Mouse (Mus musculus): Measurements from ENCODE around the gene Zfp408. TPM values are rescaled to one million over a fixed set of nuclear protein-coding genes. Genes with fewer than 3 reads are reported as not detected.

Zfp408 gene
- polyA plus RNA-seq, 1 experiment from 2014 or later = 4.2 TPM

DNA sequence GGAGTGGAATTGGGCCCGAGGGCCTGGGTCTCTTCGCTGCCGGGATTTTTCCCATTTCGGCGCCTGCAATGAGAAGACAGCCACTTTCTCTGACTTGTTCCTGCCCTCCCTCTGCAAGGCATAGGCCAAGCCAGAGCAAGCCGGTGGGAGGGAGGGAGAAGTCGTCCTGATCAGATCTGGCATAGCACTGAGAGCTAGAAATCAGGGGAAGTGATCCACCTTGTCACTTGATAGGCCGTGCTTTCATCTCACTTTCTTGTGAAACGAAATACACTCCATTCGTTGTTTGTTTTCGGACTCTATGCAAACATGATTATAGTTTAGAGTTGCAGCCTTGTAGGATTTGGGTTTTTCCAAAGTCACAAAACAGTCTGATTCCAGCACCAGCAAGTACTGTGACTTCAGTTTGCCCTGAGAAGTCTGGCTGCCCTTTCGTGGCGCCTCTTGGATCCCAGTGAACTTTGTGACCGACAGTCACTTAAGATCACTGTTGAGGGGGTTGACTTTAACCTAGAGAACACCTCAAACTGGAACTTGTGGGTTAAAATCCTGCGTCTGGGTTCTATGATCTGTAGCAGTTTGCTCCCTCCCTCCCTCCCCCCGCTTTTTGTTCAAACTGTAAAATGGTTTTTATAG, 887 bp upstream of the Zfp408 start:
- peaks cover 4% of the 10 kb centered on the region; the same call in 1 of the 2 replicates for H3K4me1 ChIP-seq (replicated peaks; ENCODE audit: control insufficient read depth, insufficient read depth)
- peak overlapping the region; percentile 85 for H3K4me3 ChIP-seq (ENCODE audit: low read depth, low read length)
- peak overlapping the region; percentile 65 for H3K4me2 ChIP-seq (replicated peaks; ENCODE audit: low read depth)
- TF ChIP-seq EP300 (optimal IDR thresholded peaks at IDR 0.05) = no peak
- TF ChIP-seq CTCF (IDR thresholded peaks at IDR 0.05; ENCODE audit: low read depth) = no peak
- no peaks in the 10 kb centered on the region for H3K9me3 ChIP-seq (ENCODE audit: control insufficient read depth, low read length)
- peak overlapping the region; percentile 88 for H3K27ac ChIP-seq (replicated peaks)
- WGBS = 7% methylated on average over 16 of the region's 16 CpGs
- peak overlapping the region; percentile 80 for H3K9ac ChIP-seq (ENCODE audit: low read length)
- peaks cover 21% of the 10 kb centered on the region for H3K36me3 ChIP-seq (ENCODE audit: control insufficient read depth, insufficient read depth, low read length)
- ATAC-seq (ENCODE audit: low FRiP score, low TSS enrichment) = peak; percentile 49
- no peaks in the 10 kb centered on the region for H3K27me3 ChIP-seq (ENCODE audit: control insufficient read depth, insufficient read depth, low read length)
- no peak for DNase-seq (ENCODE audit: low spot score)

DNA sequence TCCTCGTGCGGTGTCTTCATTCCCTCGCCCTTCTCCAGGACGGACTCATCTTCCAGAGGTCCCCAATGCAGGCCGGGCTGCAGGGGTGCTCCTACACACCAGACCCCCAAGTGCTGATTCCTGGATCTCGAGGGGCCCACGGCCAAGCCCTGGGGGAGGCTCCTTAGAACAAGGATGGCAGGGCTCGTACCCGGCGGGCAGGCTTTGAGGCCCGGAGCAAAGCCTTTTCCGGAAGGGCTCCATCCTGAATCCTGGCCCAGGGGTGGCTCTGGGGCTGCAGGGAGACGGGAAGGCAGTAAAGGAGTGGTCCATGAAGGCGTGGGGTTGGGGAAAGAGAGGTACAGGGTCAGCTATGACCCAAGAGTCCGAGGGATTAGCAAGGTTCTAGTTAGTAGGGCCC, 439 bp downstream of the Zfp408 start:
- TF ChIP-seq CTCF (IDR thresholded peaks at IDR 0.05; ENCODE audit: low read depth) = no peak
- no peak for TF ChIP-seq EP300 (optimal IDR thresholded peaks at IDR 0.05)
- Histone ChIP-seq H3K4me2 (replicated peaks; ENCODE audit: low read depth) (peak overlapping the region; percentile 97), H3K4me3 (ENCODE audit: low read depth, low read length) (peak overlapping the region; percentile 85), H3K4me1 (replicated peaks; ENCODE audit: control insufficient read depth, insufficient read depth) (peaks cover 4% of the 10 kb centered on the region; the same call in 1 of the 2 replicates), H3K27ac (replicated peaks) (peak overlapping the region; percentile 94), H3K9me3 (ENCODE audit: control insufficient read depth, low read length) (no peaks in the 10 kb centered on the region), H3K9ac (ENCODE audit: low read length) (peak overlapping the region; percentile 80), H3K27me3 (ENCODE audit: control insufficient read depth, insufficient read depth, low read length) (no peaks in the 10 kb centered on the region), H3K36me3 (ENCODE audit: control insufficient read depth, insufficient read depth, low read length) (peaks cover 14% of the 10 kb centered on the region)
- WGBS = under 1% methylated on average over 15 of the region's 15 CpGs
- ATAC-seq (ENCODE audit: low FRiP score, low TSS enrichment) (no peak), DNase-seq (ENCODE audit: low spot score) (no peak)

DNA sequence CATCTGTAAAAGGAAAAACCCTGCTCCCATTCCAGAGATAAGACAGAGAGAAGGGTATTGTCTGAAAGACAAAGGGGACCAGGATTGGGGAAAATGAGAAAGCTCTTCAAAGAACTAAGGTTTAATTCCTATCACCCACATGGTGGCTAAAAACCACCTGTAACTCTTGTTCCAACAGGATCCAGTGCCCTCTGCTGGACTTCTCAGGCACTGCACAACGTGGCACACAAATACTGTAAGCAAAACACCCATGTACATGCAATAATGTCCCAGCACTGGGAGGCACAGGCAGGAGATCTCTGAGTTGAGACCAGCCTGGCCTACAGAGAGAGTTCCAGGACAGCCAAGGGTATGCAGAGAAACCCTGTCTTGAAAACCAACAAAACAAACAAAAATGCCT, 2.9 kb downstream of the Zfp408 start:
- no peak overlapping the region for H3K4me2 ChIP-seq (replicated peaks; ENCODE audit: low read depth)
- peaks cover 13% of the 10 kb centered on the region for H3K36me3 ChIP-seq (ENCODE audit: control insufficient read depth, insufficient read depth, low read length)
- no peak overlapping the region for H3K4me3 ChIP-seq (ENCODE audit: low read depth, low read length)
- peaks cover 4% of the 10 kb centered on the region; the same call in 1 of the 2 replicates for H3K4me1 ChIP-seq (replicated peaks; ENCODE audit: control insufficient read depth, insufficient read depth)
- H3K27me3 ChIP-seq (ENCODE audit: control insufficient read depth, insufficient read depth, low read length) = no peaks in the 10 kb centered on the region
- no peaks in the 10 kb centered on the region for H3K9me3 ChIP-seq (ENCODE audit: control insufficient read depth, low read length)
- no peak overlapping the region for H3K9ac ChIP-seq (ENCODE audit: low read length)
- TF ChIP-seq EP300 (optimal IDR thresholded peaks at IDR 0.05) = no peak
- peak; percentile 78 for TF ChIP-seq CTCF (IDR thresholded peaks at IDR 0.05; ENCODE audit: low read depth)
- DNase-seq (ENCODE audit: low spot score) = peak; percentile 61
- WGBS = 41% methylated on average over 1 of the region's 1 CpGs
- no peak for ATAC-seq (ENCODE audit: low FRiP score, low TSS enrichment)
- no peak overlapping the region for H3K27ac ChIP-seq (replicated peaks)

GRCm38 (mm10) chr2:91645811-91646210, 3.8 kb downstream of the Zfp408 start:
- Histone ChIP-seq H3K4me1 (replicated peaks; ENCODE audit: control insufficient read depth, insufficient read depth) (peaks cover 4% of the 10 kb centered on the region; the same call in 1 of the 2 replicates), H3K9me3 (ENCODE audit: control insufficient read depth, low read length) (no peaks in the 10 kb centered on the region), H3K27ac (replicated peaks) (no peak overlapping the region), H3K27me3 (ENCODE audit: control insufficient read depth, insufficient read depth, low read length) (no peaks in the 10 kb centered on the region), H3K36me3 (ENCODE audit: control insufficient read depth, insufficient read depth, low read length) (peaks cover 13% of the 10 kb centered on the region), H3K9ac (ENCODE audit: low read length) (no peak overlapping the region), H3K4me3 (ENCODE audit: low read depth, low read length) (no peak overlapping the region), H3K4me2 (replicated peaks; ENCODE audit: low read depth) (no peak overlapping the region)
- TF ChIP-seq EP300 (optimal IDR thresholded peaks at IDR 0.05) = no peak
- no peak for TF ChIP-seq CTCF (IDR thresholded peaks at IDR 0.05; ENCODE audit: low read depth)
- WGBS = 95% methylated on average over 11 of the region's 11 CpGs
- DNase-seq (ENCODE audit: low spot score) = no peak
- ATAC-seq (ENCODE audit: low FRiP score, low TSS enrichment) = no peak

DNA sequence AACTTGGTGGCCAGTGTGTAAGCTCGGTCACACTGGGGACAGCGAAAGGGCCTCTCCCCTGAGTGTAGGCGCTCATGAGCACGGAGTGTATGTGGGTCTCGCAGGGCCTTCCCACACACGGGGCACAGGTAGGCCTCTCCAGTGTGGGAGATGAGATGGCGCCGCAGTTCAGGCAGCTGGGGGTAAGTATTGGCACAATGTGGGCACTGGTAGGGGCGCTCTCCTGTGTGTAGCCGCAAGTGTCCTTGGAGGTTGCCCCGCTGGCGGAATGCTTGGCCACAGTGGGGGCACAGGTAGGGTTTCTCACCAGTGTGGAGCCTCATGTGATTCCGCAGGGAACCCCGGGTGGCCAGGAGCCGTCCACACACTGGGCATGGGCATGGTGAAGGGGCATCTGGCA, 4.2 kb downstream of the Zfp408 start:
- Histone ChIP-seq H3K4me3 (ENCODE audit: low read depth, low read length) (no peak overlapping the region), H3K4me2 (replicated peaks; ENCODE audit: low read depth) (no peak overlapping the region), H3K4me1 (replicated peaks; ENCODE audit: control insufficient read depth, insufficient read depth) (peaks cover 4% of the 10 kb centered on the region; the same call in 1 of the 2 replicates), H3K36me3 (ENCODE audit: control insufficient read depth, insufficient read depth, low read length) (peaks cover 13% of the 10 kb centered on the region), H3K27ac (replicated peaks) (no peak overlapping the region), H3K27me3 (ENCODE audit: control insufficient read depth, insufficient read depth, low read length) (no peaks in the 10 kb centered on the region), H3K9ac (ENCODE audit: low read length) (no peak overlapping the region), H3K9me3 (ENCODE audit: control insufficient read depth, low read length) (no peaks in the 10 kb centered on the region)
- ATAC-seq (ENCODE audit: low FRiP score, low TSS enrichment) (no peak), DNase-seq (ENCODE audit: low spot score) (no peak)
- 96% methylated on average over 15 of the region's 15 CpGs for WGBS
- TF ChIP-seq CTCF (IDR thresholded peaks at IDR 0.05; ENCODE audit: low read depth) = no peak
- no peak for TF ChIP-seq EP300 (optimal IDR thresholded peaks at IDR 0.05)

DNA sequence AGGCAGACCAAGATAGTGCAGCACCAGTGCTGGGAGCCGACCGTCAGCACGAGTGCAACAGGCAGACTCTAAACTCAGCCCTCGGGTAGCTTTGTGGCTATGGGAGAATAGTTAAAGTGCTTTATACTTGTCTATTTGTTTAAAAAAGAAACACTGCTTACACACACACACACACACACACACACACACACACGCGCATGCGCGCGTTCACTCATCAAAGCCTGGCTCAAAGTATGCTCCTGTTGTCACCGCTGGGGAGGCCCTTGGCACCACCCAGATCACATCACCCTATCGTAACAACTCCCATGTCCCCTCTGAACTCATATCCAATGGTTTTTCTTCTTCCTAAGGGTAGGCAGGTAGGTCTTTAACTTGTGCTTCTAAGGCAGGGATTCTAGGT, 5.6 kb downstream of the Zfp408 start:
- Histone ChIP-seq H3K4me3 (ENCODE audit: low read depth, low read length) (no peak overlapping the region), H3K9ac (ENCODE audit: low read length) (no peak overlapping the region), H3K27me3 (ENCODE audit: control insufficient read depth, insufficient read depth, low read length) (no peaks in the 10 kb centered on the region), H3K36me3 (ENCODE audit: control insufficient read depth, insufficient read depth, low read length) (peaks cover 13% of the 10 kb centered on the region), H3K27ac (replicated peaks) (no peak overlapping the region), H3K9me3 (ENCODE audit: control insufficient read depth, low read length) (no peaks in the 10 kb centered on the region), H3K4me2 (replicated peaks; ENCODE audit: low read depth) (no peak overlapping the region), H3K4me1 (replicated peaks; ENCODE audit: control insufficient read depth, insufficient read depth) (peaks cover 4% of the 10 kb centered on the region; the same call in 1 of the 2 replicates)
- ATAC-seq (ENCODE audit: low FRiP score, low TSS enrichment) = 0 out of 2 replicates have a peak, but pooled peaks have one; percentile 1
- no peak for DNase-seq (ENCODE audit: low spot score)
- TF ChIP-seq EP300 (optimal IDR thresholded peaks at IDR 0.05) (no peak), CTCF (IDR thresholded peaks at IDR 0.05; ENCODE audit: low read depth) (no peak)
- WGBS = 86% methylated on average over 11 of the region's 11 CpGs

Data from stomach, postnatal 0 days (tissue).